Mouse (Mus musculus) megakaryocyte, embryonic 14.5 days (primary cell): ENCODE data around the gene Polr3g.

ENCODE experiments used
- FLI1 ChIP-seq: IDR thresholded peaks from 2 replicates; pipeline ENCODE4 v1.6.1; 2012; ENCODE audit warnings: low read length, inconsistent platforms, mixed read lengths
- GATA1 ChIP-seq: IDR thresholded peaks from 3 replicates; pipeline ENCODE4 v1.6.1; 2012; ENCODE audit warnings: mixed read lengths, low read length, inconsistent platforms, borderline replicate concordance

DNA sequence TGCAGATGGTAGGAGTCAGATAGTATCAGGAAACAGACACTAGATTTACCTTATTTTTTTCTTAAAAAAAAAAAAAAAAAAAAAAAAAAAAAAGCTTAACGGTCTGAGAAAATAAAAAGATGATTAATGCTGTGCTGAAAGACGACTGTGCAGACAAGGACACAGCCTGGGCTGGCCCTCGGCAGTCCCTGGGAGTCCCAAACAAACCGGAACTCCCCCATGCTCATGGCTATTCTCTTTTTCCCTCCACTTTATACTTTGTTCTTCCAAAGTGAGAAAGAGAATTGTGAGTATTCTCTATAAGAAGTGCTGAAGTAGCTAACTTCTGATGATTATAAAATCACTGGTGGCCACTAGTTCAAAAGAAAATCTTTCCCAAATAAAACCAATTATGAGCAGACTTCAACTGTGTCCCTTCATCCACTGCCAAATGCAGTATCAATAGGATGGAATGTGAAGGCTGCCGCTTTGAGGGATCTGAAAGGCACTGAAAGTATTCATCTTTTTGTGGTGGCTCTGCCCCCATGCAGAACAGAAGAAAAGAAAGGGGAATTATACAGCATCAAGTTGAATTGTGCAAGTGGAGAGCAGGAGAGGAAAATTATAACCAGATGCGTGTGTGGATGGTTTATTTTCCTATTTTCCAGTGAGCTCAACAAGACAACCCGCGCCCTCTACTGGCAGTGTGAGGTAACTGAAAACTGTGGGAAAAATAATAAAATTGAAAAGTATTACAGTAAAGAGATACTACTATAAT is 69.3 kb downstream of the Polr3g start:
- TF ChIP-seq GATA1 (no peak), FLI1 (no peak)
